Mouse (Mus musculus): Measurements from ENCODE around the gene Arhgef5. TPM values are rescaled to one million over a fixed set of nuclear protein-coding genes. Genes with fewer than 3 reads are reported as not detected.
A peak's percentile ranks its signal among the peaks of the same experiment; 100 is the strongest.

The Arhgef5 gene
- polyA plus RNA-seq, 1 experiment from 2014 or later, result 2.0 TPM

GRCm38 (mm10) chr6:43337491-43337961 is 72.1 kb downstream of the Arhgef5 start:
- Histone ChIP-seq H3K9me3 (no peaks in the 10 kb centered on the region), H3K4me2 (replicated peaks) (no peak overlapping the region), H3K4me1 (replicated peaks) (peaks cover 10% of the 10 kb centered on the region; the same call in 1 of the 2 replicates), H3K36me3 (no peaks in the 10 kb centered on the region), H3K9ac (replicated peaks) (no peak overlapping the region), H3K27ac (no peak overlapping the region), H3K4me3 (replicated peaks) (no peak overlapping the region), H3K27me3 (no peaks in the 10 kb centered on the region)
- peak; percentile 77 for ATAC-seq
- 52% methylated on average over 10 of the region's 10 CpGs for WGBS

- no peak overlapping the region for H3K4me2 ChIP-seq (replicated peaks)
- no peak overlapping the region for H3K27ac ChIP-seq
- peaks cover 10% of the 10 kb centered on the region; the same call in 1 of the 2 replicates for H3K4me1 ChIP-seq (replicated peaks)
- no peak for ATAC-seq
- H3K36me3 ChIP-seq, result no peaks in the 10 kb centered on the region
- no peaks in the 10 kb centered on the region for H3K9me3 ChIP-seq
- no peaks in the 10 kb centered on the region for H3K27me3 ChIP-seq
- no peak overlapping the region for H3K9ac ChIP-seq (replicated peaks)
- H3K4me3 ChIP-seq (replicated peaks), result no peak overlapping the region
- WGBS, result 71% methylated on average over 2 of the region's 2 CpGs
Observed at GRCm38 (mm10) chr6:43338804-43339203, 73.4 kb downstream of the Arhgef5 start.

Other genes starting within 250 kb of the Arhgef5 start
- gene Olfr441, start 159.2 kb upstream of the Arhgef5 start, polyA plus RNA-seq (2015; fragmentation: Nextera tagmentation; extraction: Ambion mirVana), result not detected in 2 replicates
- not detected in 2 replicates for gene Olfr237-ps1, start 119.0 kb upstream of the Arhgef5 start, polyA plus RNA-seq (2015; fragmentation: Nextera tagmentation; extraction: Ambion mirVana)
- not detected in 2 replicates for gene Olfr437, start 102.3 kb upstream of the Arhgef5 start, polyA plus RNA-seq (2015; fragmentation: Nextera tagmentation; extraction: Ambion mirVana)
- not detected in 2 replicates for gene Olfr13, start 93.4 kb upstream of the Arhgef5 start, polyA plus RNA-seq (2015; fragmentation: Nextera tagmentation; extraction: Ambion mirVana)
- not detected in 2 replicates for gene Olfr435, start 68.4 kb upstream of the Arhgef5 start, polyA plus RNA-seq (2015; fragmentation: Nextera tagmentation; extraction: Ambion mirVana)
- gene Olfr434, start 52.6 kb upstream of the Arhgef5 start, polyA plus RNA-seq (2015; fragmentation: Nextera tagmentation; extraction: Ambion mirVana), result not detected in 2 replicates
- gene Olfr47, start 34.1 kb upstream of the Arhgef5 start, polyA plus RNA-seq (2015; fragmentation: Nextera tagmentation; extraction: Ambion mirVana), result not detected in 2 replicates
- not detected in 2 replicates for gene Nobox, start 44.0 kb downstream of the Arhgef5 start, polyA plus RNA-seq (2015; fragmentation: Nextera tagmentation; extraction: Ambion mirVana)

Data from midbrain, embryonic 13.5 days (tissue).